Mouse (Mus musculus) adipose tissue, adult 10 weeks (tissue): ENCODE data around the gene Tmsb15a. TPM values are rescaled to one million over a fixed set of nuclear protein-coding genes. Genes with fewer than 3 reads are reported as not detected.

ENCODE experiments used
- polyA plus RNA-seq: library from polyadenylated mRNA; stranded (reverse); fragments of 350-450 nt; fragmentation: Illumina TruSeq; extraction: RNeasy Lipid Tissue Mini Kit (QIAGEN cat#74804); gene quantifications from one replicate; pipeline ENCODE4 v1.2.3, GENCODE M21; 2014; ENCODE audit warnings: low read depth, low replicate concordance

Gene Tmsb15a
- 5.8 TPM for polyA plus RNA-seq

GRCm38 (mm10) chrX:135725161-135725560, at the start of gene Tmsb15a:
TSS of gene Tmsb15a (minus strand) at chrX:135725261.

GRCm38 (mm10) chrX:135742304-135743055, 17.4 kb upstream of the Tmsb15a start, which contains the start of the genes Armcx5 and Gprasp1:
TSS of gene Armcx5 (plus strand) at chrX:135742733.
TSS of gene Gprasp1 (plus strand) at chrX:135742733.

GRCm38 (mm10) chrX:135693633-135694032, 31.4 kb downstream of the Tmsb15a start, which contains the start of gene Tcp11x2:
TSS of gene Tcp11x2 (minus strand) at chrX:135693790.

Other genes starting within 250 kb of the Tmsb15a start
- gene AV320801, start 230.7 kb downstream of the Tmsb15a start, polyA plus RNA-seq = not detected
- 0.20 TPM for gene Nxf7, start 126.5 kb downstream of the Tmsb15a start, polyA plus RNA-seq
- 0.22 TPM for gene Prame, start 97.6 kb downstream of the Tmsb15a start, polyA plus RNA-seq
- gene Tcp11x2, start 31.5 kb downstream of the Tmsb15a start, polyA plus RNA-seq = 1.1 TPM
- gene Armcx5, start 17.5 kb upstream of the Tmsb15a start, polyA plus RNA-seq = 10.9 TPM
- gene Gprasp1, start 17.5 kb upstream of the Tmsb15a start, polyA plus RNA-seq = 33.4 TPM
- 20.1 TPM for gene Bhlhb9, start 72.3 kb upstream of the Tmsb15a start, polyA plus RNA-seq
- 17.6 TPM for gene Gprasp2, start 113.8 kb upstream of the Tmsb15a start, polyA plus RNA-seq